ENCODE assay signal across 8 mouse cellular contexts in the genomic region with DNA sequence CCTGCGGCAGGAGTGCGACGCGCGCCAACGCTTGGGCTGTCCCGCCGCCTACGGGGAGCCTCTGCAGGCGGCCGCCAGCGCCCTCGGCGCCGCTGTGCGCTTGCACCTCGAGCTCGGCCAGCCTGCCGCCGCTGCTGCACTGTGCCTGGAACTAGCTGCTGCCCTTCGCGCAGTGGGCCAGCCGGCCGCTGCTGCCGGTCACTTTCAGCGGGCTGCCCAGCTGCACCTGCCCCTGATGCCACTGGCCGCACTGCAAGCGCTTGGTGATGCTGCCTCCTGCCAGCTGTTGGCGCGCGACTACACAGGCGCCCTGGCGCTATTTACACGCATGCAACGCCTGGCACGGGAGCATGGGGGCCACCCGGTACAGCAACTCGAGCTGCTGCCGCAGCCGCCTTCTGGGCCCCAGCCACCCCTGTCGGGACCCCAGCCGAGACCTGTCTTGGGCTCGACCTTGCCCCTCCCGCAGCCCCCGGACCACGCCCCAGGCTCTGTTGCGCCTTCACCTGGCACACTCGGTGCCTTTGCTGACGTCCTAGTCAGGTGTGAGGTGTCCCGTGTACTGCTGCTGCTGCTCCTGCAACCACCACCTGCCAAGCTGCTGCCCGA. TPM values are rescaled to one million over a fixed set of nuclear protein-coding genes. Genes with fewer than 3 reads are reported as not detected.
DNase-seq lines count a peak whose midpoint lies in the region; ATAC-seq lines count a peak whose summit lies in the region.

No protein-coding gene starts in this region.

- H3K27ac ChIP-seq in hindbrain, embryonic 15.5 days (replicated peaks) = peak overlapping the region; percentile 95
- H3K27ac ChIP-seq in midbrain, embryonic 10.5 days (replicated peaks) = peak overlapping the region; percentile 88

- ATAC-seq in hindbrain, embryonic 15.5 days (ENCODE audit: low FRiP score, low read depth) = peak; percentile 76

- no peaks in the 10 kb centered on the region for H3K9me3 ChIP-seq in hindbrain, embryonic 15.5 days
- H3K9me3 ChIP-seq in midbrain, embryonic 10.5 days (replicated peaks) = no peaks in the 10 kb centered on the region

- H3K27me3 ChIP-seq in hindbrain, embryonic 15.5 days = no peaks in the 10 kb centered on the region
- H3K27me3 ChIP-seq in midbrain, embryonic 10.5 days (ENCODE audit: low read depth, poor library complexity, severe bottlenecking) = peaks cover 20% of the 10 kb centered on the region

- H3K4me3 ChIP-seq in hindbrain, embryonic 15.5 days = peak overlapping the region; percentile 66
- peak overlapping the region; percentile 72 for H3K4me3 ChIP-seq in midbrain, embryonic 10.5 days

- WGBS in hindbrain, embryonic 15.5 days = 24% methylated on average over 51 of the region's 51 CpGs
- WGBS in midbrain, embryonic 10.5 days = 20% methylated on average over 41 of the region's 51 CpGs

- H3K4me1 ChIP-seq in hindbrain, embryonic 15.5 days (replicated peaks) = 0 out of 2 replicates have a peak, but pooled peaks cover 6% of the 10 kb centered on the region
- peaks cover 8% of the 10 kb centered on the region for H3K4me1 ChIP-seq in midbrain, embryonic 10.5 days

- peak overlapping the region; percentile 63 for H3K4me2 ChIP-seq in hindbrain, embryonic 15.5 days

- H3K9ac ChIP-seq in hindbrain, embryonic 15.5 days = peak overlapping the region; percentile 66

- no peaks in the 10 kb centered on the region for H3K36me3 ChIP-seq in hindbrain, embryonic 15.5 days
- H3K36me3 ChIP-seq in midbrain, embryonic 10.5 days = no peaks in the 10 kb centered on the region

- intact Hi-C loops in left cerebral cortex, postnatal 4 days (cut with DNase I) = no loop called here

- peak; percentile 62 for DNase-seq in MN1 (ENCODE audit: low spot score)
- peak; percentile 67 for DNase-seq in cerebellum, adult 9-10 months
- peak; percentile 54 to 57 for DNase-seq in frontal cortex, postnatal 36 days (ENCODE audit: low spot score in 2 of 2)
- DNase-seq in left cerebral cortex, postnatal 4 days = peak; percentile 54
- peak; percentile 40 for DNase-seq in midbrain, embryonic 10.5 days (ENCODE audit: low spot score)
- peak; percentile 70 for DNase-seq in right cerebral cortex, postnatal 25 days
- peak; percentile 26 to 49 for DNase-seq in urinary bladder, postnatal 36 days (ENCODE audit: low spot score in 2 of 2)

RNA-seq across cellular contexts. Expression of a gene that starts 0.6 kb away (rescaled TPM):
- 34.6 and 35.7 TPM in 2 replicates for polyA plus RNA-seq in hindbrain, embryonic 15.5 days (2015; fragmentation: Nextera tagmentation; extraction: Ambion mirVana)
- 10 to 100 TPM; 16.2 to 17.1 TPM for total RNA-seq in left cerebral cortex, postnatal 4 days (2021)
- 14.8 and 16.4 TPM in 2 replicates for polyA plus RNA-seq in midbrain, embryonic 10.5 days (2016; fragmentation: Nextera tagmentation; extraction: Ambion mirVana)

RNA-seq across cellular contexts. Expression of a gene that starts 14.2 kb away (rescaled TPM):
- 0.43 and 0.49 TPM in 2 replicates for polyA plus RNA-seq in hindbrain, embryonic 15.5 days (2015; fragmentation: Nextera tagmentation; extraction: Ambion mirVana)
- not detected for total RNA-seq in left cerebral cortex, postnatal 4 days (2021)
- polyA plus RNA-seq in midbrain, embryonic 10.5 days (2016; fragmentation: Nextera tagmentation; extraction: Ambion mirVana) = not detected in 2 replicates

RNA-seq across cellular contexts. Expression of a gene that starts 14.6 kb away (rescaled TPM):
- 0.27 and 1.1 TPM in 2 replicates for polyA plus RNA-seq in hindbrain, embryonic 15.5 days (2015; fragmentation: Nextera tagmentation; extraction: Ambion mirVana)
- total RNA-seq in left cerebral cortex, postnatal 4 days (2021) = 1 to 10 TPM in 1 of 2 experiments, under 1 TPM in 1; 0.60 to 1.4 TPM
- 0.31 and 0.55 TPM in 2 replicates for polyA plus RNA-seq in midbrain, embryonic 10.5 days (2016; fragmentation: Nextera tagmentation; extraction: Ambion mirVana)

RNA-seq across cellular contexts. Expression of a gene that starts 36.5 kb away (rescaled TPM):
- polyA plus RNA-seq in hindbrain, embryonic 15.5 days (2015; fragmentation: Nextera tagmentation; extraction: Ambion mirVana) = 0.25 and 0.28 TPM in 2 replicates
- total RNA-seq in left cerebral cortex, postnatal 4 days (2021) = not detected
- polyA plus RNA-seq in midbrain, embryonic 10.5 days (2016; fragmentation: Nextera tagmentation; extraction: Ambion mirVana) = not detected in 2 replicates

RNA-seq across cellular contexts. Expression of a gene that starts 36.7 kb away (rescaled TPM):
- 15.5 and 18.1 TPM in 2 replicates for polyA plus RNA-seq in hindbrain, embryonic 15.5 days (2015; fragmentation: Nextera tagmentation; extraction: Ambion mirVana)
- total RNA-seq in left cerebral cortex, postnatal 4 days (2021) = 10 to 100 TPM in 1 of 2 experiments, 1 to 10 TPM in 1; 3.6 to 13.1 TPM
- polyA plus RNA-seq in midbrain, embryonic 10.5 days (2016; fragmentation: Nextera tagmentation; extraction: Ambion mirVana) = 11.0 and 12.2 TPM in 2 replicates

Comparison
In these comparisons a context has a peak if more than half of its experiments do, and no peak if none do; other contexts are left out.
1. Peak in every context shown above with its lines: DNase-seq, ATAC-seq, H3K4me3 ChIP-seq and H3K27ac ChIP-seq.